In the genomic region with DNA sequence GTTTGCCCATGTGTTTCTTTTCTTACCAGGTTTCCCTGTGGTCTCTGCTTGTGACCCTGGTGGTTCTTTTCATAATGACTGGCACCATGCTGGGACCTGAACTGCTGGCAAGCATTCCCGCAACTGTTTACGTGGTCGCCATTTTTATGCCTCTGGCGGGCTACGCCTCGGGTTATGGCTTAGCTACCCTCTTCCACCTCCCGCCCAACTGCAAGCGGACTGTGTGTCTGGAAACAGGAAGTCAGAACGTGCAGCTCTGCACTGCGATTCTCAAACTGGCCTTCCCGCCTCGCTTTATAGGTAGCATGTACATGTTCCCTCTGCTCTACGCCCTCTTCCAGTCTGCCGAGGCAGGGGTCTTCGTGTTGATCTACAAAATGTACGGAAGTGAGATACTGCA, we compare ENCODE assay signal across 40 mouse cellular contexts. TPM values are rescaled to one million over a fixed set of nuclear protein-coding genes. Genes with fewer than 3 reads are reported as not detected.
"Had no signal": no experiment of that assay in that cellular context is flagged by ENCODE, and none has a peak within 500 bp of the region (broad histone marks: within the 10 kb centered on the region; RNA-seq: fewer than 3 reads in every experiment).

No protein-coding gene starts in this region.

RNA-seq across cellular contexts. Expression of a gene that starts 5.1 kb away (rescaled TPM):
- total RNA-seq: liver, adult 2 months; megakaryocyte progenitor cell, adult 5-6 weeks; megakaryocyte, adult 5-6 weeks; megakaryocyte-erythroid progenitor cell, adult 5-6 weeks; monocyte, adult 5-6 weeks had no signal
- polyA plus RNA-seq: liver, adult 2 months; liver, postnatal 0 days; macrophage had no signal

RNA-seq across cellular contexts. Expression of a gene that starts 37.3 kb away (rescaled TPM):
- total RNA-seq: left cerebral cortex, postnatal 10 days; left cerebral cortex, postnatal 14 days; left cerebral cortex, postnatal 25 days; left cerebral cortex, postnatal 36 days; left cerebral cortex, postnatal 4 days; liver, adult 2 months; midbrain, postnatal 0 days; monocyte, adult 5-6 weeks had no signal
- polyA plus RNA-seq: limb, embryonic 10.5 days; limb, embryonic 11.5 days; limb, embryonic 12.5 days; limb, embryonic 13.5 days; limb, embryonic 14.5 days; limb, embryonic 15.5 days; liver, adult 2 months; liver, embryonic 11.5 days; liver, embryonic 12.5 days; liver, embryonic 13.5 days; liver, embryonic 14.5 days; liver, embryonic 15.5 days; liver, embryonic 16.5 days; liver, postnatal 0 days; lung, adult 2 months; lung, embryonic 14.5 days; lung, embryonic 15.5 days; lung, embryonic 16.5 days; lung, postnatal 0 days; macrophage; midbrain, embryonic 10.5 days; midbrain, embryonic 11.5 days; midbrain, embryonic 12.5 days; midbrain, embryonic 13.5 days; midbrain, embryonic 14.5 days; midbrain, embryonic 15.5 days; midbrain, embryonic 16.5 days; midbrain, postnatal 0 days; myocyte; neural tube, embryonic 11.5 days; neural tube, embryonic 12.5 days had no signal
